Mouse (Mus musculus) neural tube, embryonic 15.5 days (tissue): ENCODE measurements around the gene Lrp5. TPM values are rescaled to one million over a fixed set of nuclear protein-coding genes. Genes with fewer than 3 reads are reported as not detected.

ENCODE experiments used
- ATAC-seq: fragments of 200-750 bp; cut with Nextera tagmentation; 2 replicates; pipeline ENCODE4 v1.8.0; 2017; ENCODE audit warnings: mild to moderate bottlenecking, moderate TSS enrichment, moderate library complexity; ENCODE audit not compliant: low FRiP score
- H3K27ac ChIP-seq: fragments of 300-500 bp; sonication (generic); replicated peaks from 2 replicates; pipeline ENCODE4 v1.5.1; 2015; ENCODE audit warnings: mild to moderate bottlenecking, inconsistent platforms
- H3K27me3 ChIP-seq: fragments of 300-500 bp; sonication (generic); replicated peaks from 2 replicates; pipeline ENCODE4 v1.6.1; 2015; ENCODE audit warnings: inconsistent platforms
- H3K36me3 ChIP-seq: fragments of 300-500 bp; sonication (generic); 2 replicates; pipeline ENCODE4 v1.6.1; 2015; ENCODE audit warnings: inconsistent platforms
- H3K4me1 ChIP-seq: fragments of 300-500 bp; sonication (generic); 2 replicates; pipeline ENCODE4 v1.6.1; 2015; ENCODE audit warnings: inconsistent platforms
- H3K4me2 ChIP-seq: fragments of 300-500 bp; sonication (generic); 2 replicates; pipeline ENCODE4 v1.6.1; 2015; ENCODE audit warnings: inconsistent platforms, mild to moderate bottlenecking, moderate library complexity
- H3K4me3 ChIP-seq: fragments of 300-500 bp; sonication (generic); replicated peaks from 2 replicates; pipeline ENCODE4 v1.5.1; 2015; ENCODE audit warnings: mild to moderate bottlenecking, inconsistent platforms
- H3K9ac ChIP-seq: fragments of 300-500 bp; sonication (generic); replicated peaks from 2 replicates; pipeline ENCODE4 v1.6.1; 2015; ENCODE audit warnings: mild to moderate bottlenecking, inconsistent platforms
- H3K9me3 ChIP-seq: fragments of 300-500 bp; sonication (generic); replicated peaks from 2 replicates; pipeline ENCODE4 v1.6.1; 2016; ENCODE audit warnings: inconsistent platforms
- WGBS: fragments of 180-500 bp; shearing (Covaris S2); methylation state at CpG from one replicate; pipeline ENCODE4 v1.1.7; 2015; ENCODE audit warnings: mixed read lengths; 5-methylcytosine and 5-hydroxymethylcytosine counted together
- polyA plus RNA-seq: library from polyadenylated mRNA; unstranded; fragments of >200 nt; fragmentation: Nextera tagmentation; extraction: Ambion mirVana; gene quantifications from 2 replicates; pipeline ENCODE4 v1.2.1, GENCODE M21; 2015

Lrp5 gene
- polyA plus RNA-seq, 1 experiment from 2014 or later: 1.2 TPM

DNA sequence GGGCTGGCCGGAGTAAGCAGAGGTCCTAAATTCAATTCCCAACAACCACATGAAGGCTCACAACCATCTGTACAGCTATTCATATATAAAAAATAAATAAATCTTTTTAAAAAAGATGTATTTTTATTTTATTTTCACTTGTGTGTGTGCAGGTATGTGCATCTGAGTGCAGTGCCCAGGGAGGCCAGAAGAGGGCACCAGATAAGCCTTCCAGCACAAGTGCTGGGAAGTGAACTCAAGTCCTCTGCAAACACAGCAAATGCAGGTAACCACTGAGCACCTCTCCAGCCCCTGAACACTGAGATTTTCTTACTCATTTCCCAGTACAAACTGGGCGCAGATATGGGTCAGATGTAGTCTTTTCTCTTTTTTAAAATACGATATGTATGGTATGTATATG is 35.1 kb downstream of the Lrp5 start:
- Histone ChIP-seq H3K4me1 (0 out of 2 replicates have a peak, but pooled peaks cover 2% of the 10 kb centered on the region), H3K4me2 (no peak overlapping the region), H3K4me3 (no peak overlapping the region), H3K9ac (no peak overlapping the region), H3K36me3 (peaks cover 10% of the 10 kb centered on the region), H3K27ac (no peak overlapping the region), H3K27me3 (no peaks in the 10 kb centered on the region), H3K9me3 (no peaks in the 10 kb centered on the region; the same call in 1 of the 2 replicates)
- no peak for ATAC-seq
- over 99% methylated on average over 3 of the region's 3 CpGs for WGBS

- WGBS: 94% methylated on average over 3 of the region's 3 CpGs
- no peak for ATAC-seq
- H3K36me3 ChIP-seq: peaks cover 10% of the 10 kb centered on the region
- no peaks in the 10 kb centered on the region for H3K4me1 ChIP-seq
- H3K27me3 ChIP-seq: no peaks in the 10 kb centered on the region
- H3K9me3 ChIP-seq: no peaks in the 10 kb centered on the region; the same call in 1 of the 2 replicates
- no peak overlapping the region for H3K27ac ChIP-seq
- H3K4me2 ChIP-seq: no peak overlapping the region
- no peak overlapping the region for H3K9ac ChIP-seq
- no peak overlapping the region for H3K4me3 ChIP-seq
Measured at GRCm38 (mm10) chr19:3650448-3650847, 35.9 kb downstream of the Lrp5 start.

DNA sequence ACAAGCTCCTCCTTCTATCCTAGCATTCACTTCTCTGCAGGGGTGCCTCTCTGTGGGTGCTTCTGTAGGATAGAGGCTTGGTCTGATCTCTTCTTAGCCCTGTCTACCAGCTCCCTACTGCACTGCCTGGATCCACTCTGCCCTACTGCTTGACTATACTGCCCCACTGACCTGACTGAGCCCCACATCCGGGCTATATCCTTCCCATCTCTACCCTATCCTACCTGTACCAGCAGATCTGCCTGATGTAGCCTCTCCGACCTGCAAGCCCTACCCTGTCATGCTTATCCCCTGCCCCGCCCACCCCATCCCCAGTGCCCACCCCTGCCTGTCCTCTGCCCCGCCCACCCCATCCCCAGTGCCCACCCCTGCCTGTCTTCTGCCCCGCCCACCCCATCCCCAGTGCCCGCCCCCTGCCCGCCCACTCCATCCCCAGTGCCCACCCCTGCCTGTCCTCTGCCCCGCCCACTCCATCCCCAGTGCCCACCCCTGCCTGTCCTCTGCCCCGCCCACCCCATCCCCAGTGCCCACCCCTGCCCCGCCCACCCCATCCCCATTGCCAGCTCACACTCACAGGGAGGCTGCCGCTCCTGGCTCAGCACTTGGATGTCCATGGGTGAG is 37.4 kb downstream of the Lrp5 start:
- Histone ChIP-seq H3K36me3 (peaks cover 10% of the 10 kb centered on the region), H3K27me3 (no peaks in the 10 kb centered on the region), H3K9ac (no peak overlapping the region), H3K4me1 (no peaks in the 10 kb centered on the region), H3K4me3 (no peak overlapping the region), H3K9me3 (no peaks in the 10 kb centered on the region; the same call in 1 of the 2 replicates), H3K4me2 (no peak overlapping the region), H3K27ac (no peak overlapping the region)
- no peak for ATAC-seq
- WGBS: 54% methylated on average over 9 of the region's 11 CpGs

DNA sequence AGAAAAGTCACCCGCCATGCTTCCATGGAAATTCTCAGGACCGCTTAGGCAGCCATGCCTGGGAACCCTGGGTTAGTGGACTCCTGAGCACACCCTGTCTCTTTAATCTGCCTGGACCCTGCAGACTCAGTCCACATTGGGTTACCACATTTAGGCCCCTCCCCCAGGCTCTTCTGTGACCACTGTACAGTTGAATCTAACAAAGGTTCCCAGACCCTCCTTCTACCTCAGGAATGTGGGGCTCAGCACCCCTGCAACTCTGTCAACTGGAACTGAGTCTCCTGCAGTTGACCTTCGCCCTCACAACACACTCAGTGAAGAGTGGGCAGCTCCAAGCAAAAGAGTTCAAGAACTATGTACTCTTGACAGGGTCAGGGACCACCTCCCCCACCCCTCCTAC is 38.4 kb downstream of the Lrp5 start:
- H3K4me1 ChIP-seq: no peaks in the 10 kb centered on the region
- H3K36me3 ChIP-seq: peaks cover 10% of the 10 kb centered on the region
- no peak overlapping the region for H3K4me3 ChIP-seq
- H3K4me2 ChIP-seq: no peak overlapping the region
- no peak for ATAC-seq
- no peaks in the 10 kb centered on the region; the same call in 1 of the 2 replicates for H3K9me3 ChIP-seq
- H3K27me3 ChIP-seq: no peaks in the 10 kb centered on the region
- no peak overlapping the region for H3K9ac ChIP-seq
- 92% methylated on average over 3 of the region's 3 CpGs for WGBS
- H3K27ac ChIP-seq: no peak overlapping the region

- whole genome bisulfite sequencing: 94% methylated on average over 3 of the region's 3 CpGs
- ATAC-seq: no peak
Measured at GRCm38 (mm10) chr19:3645813-3646212, 40.6 kb downstream of the Lrp5 start.

GRCm38 (mm10) chr19:3645318-3645717 is 41.0 kb downstream of the Lrp5 start:
- no peaks in the 10 kb centered on the region for H3K36me3 ChIP-seq
- ATAC-seq: no peak
- H3K9ac ChIP-seq: no peak overlapping the region
- H3K4me1 ChIP-seq: peaks cover 25% of the 10 kb centered on the region
- no peak overlapping the region for H3K27ac ChIP-seq
- H3K27me3 ChIP-seq: no peaks in the 10 kb centered on the region
- no peaks in the 10 kb centered on the region for H3K9me3 ChIP-seq
- no peak overlapping the region for H3K4me3 ChIP-seq
- H3K4me2 ChIP-seq: no peak overlapping the region
- 89% methylated on average over 4 of the region's 4 CpGs for WGBS

More at GRCm38 (mm10) chr19:3645813-3646212, 40.6 kb downstream of the Lrp5 start:
- Histone ChIP-seq H3K4me3 (no peak overlapping the region), H3K4me1 (peaks cover 20% of the 10 kb centered on the region), H3K4me2 (no peak overlapping the region), H3K27me3 (no peaks in the 10 kb centered on the region), H3K9me3 (no peaks in the 10 kb centered on the region), H3K27ac (no peak overlapping the region), H3K9ac (no peak overlapping the region), H3K36me3 (no peaks in the 10 kb centered on the region)

GRCm38 (mm10) chr19:3639561-3639960 is 46.8 kb downstream of the Lrp5 start:
- Histone ChIP-seq H3K9me3 (no peaks in the 10 kb centered on the region), H3K27me3 (no peaks in the 10 kb centered on the region), H3K4me3 (no peak overlapping the region), H3K36me3 (no peaks in the 10 kb centered on the region), H3K9ac (no peak overlapping the region), H3K4me1 (peaks cover 36% of the 10 kb centered on the region), H3K27ac (no peak overlapping the region), H3K4me2 (no peak overlapping the region)
- ATAC-seq: no peak
- WGBS: 93% methylated on average over 7 of the region's 7 CpGs

DNA sequence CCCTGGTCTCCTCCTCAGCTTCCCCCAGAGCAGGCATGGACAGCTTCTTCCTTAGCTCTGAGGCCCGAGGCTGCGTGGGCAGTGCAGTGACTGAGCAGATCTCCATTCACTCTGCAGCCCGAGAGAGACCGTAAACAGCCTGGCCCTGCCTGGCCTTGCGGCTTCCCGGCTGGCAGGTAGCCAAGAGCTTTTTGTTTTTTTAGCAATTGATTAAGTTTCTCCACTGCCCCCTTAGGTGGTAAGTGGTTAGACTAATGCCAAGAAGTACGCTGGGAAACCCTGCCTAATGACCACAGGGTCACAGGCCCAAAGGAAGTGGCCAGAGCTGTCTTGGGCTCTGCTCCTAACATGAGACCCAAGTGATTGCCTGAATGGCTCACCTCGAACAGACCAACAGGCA is 47.7 kb downstream of the Lrp5 start:
- no peaks in the 10 kb centered on the region for H3K36me3 ChIP-seq
- H3K4me3 ChIP-seq: no peak overlapping the region
- H3K27me3 ChIP-seq: no peaks in the 10 kb centered on the region
- peaks cover 36% of the 10 kb centered on the region for H3K4me1 ChIP-seq
- ATAC-seq: no peak; the same call in 1 of the 2 replicates
- H3K27ac ChIP-seq: peak overlapping the region; percentile 45; the same call in 1 of the 2 replicates
- no peaks in the 10 kb centered on the region for H3K9me3 ChIP-seq
- H3K4me2 ChIP-seq: no peak overlapping the region
- 28% methylated on average over 8 of the region's 8 CpGs for WGBS
- H3K9ac ChIP-seq: peak overlapping the region; percentile 10; the same call in 1 of the 2 replicates

DNA sequence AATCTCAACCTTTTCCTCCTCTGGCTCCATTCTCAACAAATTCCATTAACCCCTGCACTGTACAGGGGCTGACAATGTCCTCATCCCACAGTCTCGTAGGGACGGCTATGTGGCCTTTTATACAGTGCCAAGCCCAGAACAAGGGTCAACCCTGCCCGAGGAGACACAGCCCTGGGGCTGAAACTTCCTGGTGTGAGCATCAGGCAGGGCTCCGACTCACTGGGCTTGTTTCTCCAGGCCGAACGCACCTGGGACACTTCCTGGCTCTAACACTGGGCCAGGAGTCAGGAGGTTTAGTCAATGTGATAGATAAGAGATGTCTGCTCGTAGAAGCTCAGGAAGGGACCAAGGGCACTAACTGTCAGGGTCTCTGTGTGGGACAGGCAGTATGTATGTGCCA is 54.3 kb downstream of the Lrp5 start:
- Histone ChIP-seq H3K4me2 (no peak overlapping the region), H3K9ac (no peak overlapping the region), H3K9me3 (no peaks in the 10 kb centered on the region), H3K27me3 (no peaks in the 10 kb centered on the region), H3K27ac (no peak overlapping the region), H3K4me3 (no peak overlapping the region), H3K4me1 (no peaks in the 10 kb centered on the region), H3K36me3 (no peaks in the 10 kb centered on the region)
- 86% methylated on average over 7 of the region's 7 CpGs for WGBS
- ATAC-seq: no peak

DNA sequence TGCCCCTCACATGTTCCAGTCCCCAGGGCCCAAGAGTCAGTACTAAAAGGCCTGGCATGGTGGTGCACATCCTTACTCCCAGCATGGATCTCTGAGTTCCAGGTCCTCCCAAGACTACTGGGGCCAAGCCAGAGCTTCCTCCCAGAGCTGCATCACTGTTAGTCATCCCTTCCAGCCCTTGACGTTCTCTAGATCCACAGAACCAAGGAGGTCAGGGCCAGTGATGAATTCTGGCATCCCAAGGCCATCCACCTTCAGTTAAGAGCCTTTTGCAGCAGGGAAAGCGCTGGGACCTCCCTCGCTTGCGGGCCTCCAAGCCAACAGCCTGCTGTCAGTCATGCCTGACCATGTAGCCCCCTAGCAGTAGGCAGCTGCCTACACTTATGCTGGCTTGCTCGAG is 54.9 kb downstream of the Lrp5 start:
- H3K4me1 ChIP-seq: no peaks in the 10 kb centered on the region
- no peak for ATAC-seq
- H3K9me3 ChIP-seq: no peaks in the 10 kb centered on the region
- H3K36me3 ChIP-seq: no peaks in the 10 kb centered on the region
- 95% methylated on average over 5 of the region's 5 CpGs for WGBS
- H3K27me3 ChIP-seq: no peaks in the 10 kb centered on the region
- H3K4me2 ChIP-seq: no peak overlapping the region
- H3K4me3 ChIP-seq: no peak overlapping the region
- H3K9ac ChIP-seq: no peak overlapping the region
- H3K27ac ChIP-seq: no peak overlapping the region

DNA sequence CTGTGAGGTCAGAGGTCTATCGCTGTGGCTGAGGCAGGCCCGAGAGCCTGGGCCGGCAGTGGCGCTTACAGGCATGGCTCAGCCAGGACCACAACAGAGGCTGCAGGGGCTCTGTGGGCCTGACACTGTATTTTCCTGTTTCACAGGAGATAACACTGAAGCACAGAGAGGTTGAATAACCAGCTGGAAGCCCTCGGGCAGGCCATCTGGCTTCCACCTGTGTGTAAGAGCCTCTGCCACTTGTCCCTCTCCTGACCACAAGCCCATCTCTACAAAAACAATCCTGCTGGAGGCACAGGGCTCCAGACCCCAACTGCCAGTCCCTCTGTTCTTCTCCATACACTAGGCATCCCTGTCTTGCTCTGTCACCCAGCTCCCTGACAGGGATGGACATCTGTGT is 55.9 kb downstream of the Lrp5 start:
- Histone ChIP-seq H3K27me3 (no peaks in the 10 kb centered on the region), H3K4me2 (no peak overlapping the region), H3K4me3 (no peak overlapping the region), H3K9me3 (no peaks in the 10 kb centered on the region), H3K36me3 (no peaks in the 10 kb centered on the region), H3K4me1 (no peaks in the 10 kb centered on the region), H3K9ac (no peak overlapping the region), H3K27ac (no peak overlapping the region)
- WGBS: 89% methylated on average over 5 of the region's 5 CpGs
- no peak for ATAC-seq

DNA sequence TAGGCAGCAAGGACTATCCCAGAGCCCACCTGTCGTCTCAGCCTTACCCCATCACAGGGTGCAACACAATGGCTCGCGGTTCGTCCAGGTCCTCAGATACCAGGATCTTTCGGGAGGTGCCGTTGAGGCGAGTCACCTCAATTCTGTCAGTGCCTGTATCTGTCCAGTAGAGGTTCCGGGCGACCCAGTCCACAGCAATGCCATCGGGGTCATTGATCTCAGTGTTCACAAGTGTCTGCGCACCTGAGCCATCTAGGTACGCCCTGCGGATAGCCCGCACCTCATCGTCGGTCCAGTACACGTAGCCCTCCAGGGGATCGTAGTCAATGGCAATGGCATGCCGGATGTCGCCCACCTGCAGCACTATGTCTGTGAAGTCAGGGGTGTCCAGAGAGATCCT is 56.3 kb downstream of the Lrp5 start:
- no peak for ATAC-seq
- H3K4me3 ChIP-seq: no peak overlapping the region
- H3K36me3 ChIP-seq: no peaks in the 10 kb centered on the region
- H3K27me3 ChIP-seq: no peaks in the 10 kb centered on the region
- H3K9me3 ChIP-seq: no peaks in the 10 kb centered on the region
- no peak overlapping the region for H3K9ac ChIP-seq
- WGBS: 98% methylated on average over 20 of the region's 20 CpGs
- H3K4me1 ChIP-seq: no peaks in the 10 kb centered on the region
- no peak overlapping the region for H3K4me2 ChIP-seq
- H3K27ac ChIP-seq: no peak overlapping the region
